Mouse (Mus musculus): ENCODE data around the gene Gm10670. TPM values are rescaled to one million over a fixed set of nuclear protein-coding genes. Genes with fewer than 3 reads are reported as not detected.

Gene Gm10670
- not detected for polyA plus RNA-seq (2014; fragmentation: Illumina TruSeq; extraction: RNeasy Lipid Tissue Mini Kit (QIAGEN cat#74804); ENCODE audit: low read depth, low replicate concordance)

GRCm38 (mm10) chr7:20474825-20475224 is at the start of gene Gm10670:
Gene Gm10670, minus strand, starts transcription at chr7:20474925.

DNA sequence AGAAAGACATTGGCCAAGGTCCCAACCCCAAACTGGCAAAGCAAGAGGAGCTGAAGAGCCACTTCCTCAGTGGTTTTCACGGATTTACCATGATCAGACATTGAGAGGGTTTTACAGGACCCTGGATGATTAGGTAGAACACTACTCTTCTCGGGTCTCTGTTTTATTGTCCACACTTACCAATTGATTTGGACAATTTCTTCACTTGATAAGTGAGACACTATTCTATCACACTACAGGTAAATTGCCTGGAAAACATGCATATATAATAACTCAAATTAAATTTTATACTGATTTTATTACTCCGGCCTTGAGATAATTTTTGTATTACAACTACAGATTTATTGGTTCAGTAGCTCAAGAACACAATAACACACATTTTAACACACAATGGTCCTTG is 35.7 kb upstream of the Gm10670 start, which contains the start of gene Vmn1r103:
Gene Vmn1r103 (minus strand): TSS at position 101 of the 400 bp plus-strand sequence.

DNA sequence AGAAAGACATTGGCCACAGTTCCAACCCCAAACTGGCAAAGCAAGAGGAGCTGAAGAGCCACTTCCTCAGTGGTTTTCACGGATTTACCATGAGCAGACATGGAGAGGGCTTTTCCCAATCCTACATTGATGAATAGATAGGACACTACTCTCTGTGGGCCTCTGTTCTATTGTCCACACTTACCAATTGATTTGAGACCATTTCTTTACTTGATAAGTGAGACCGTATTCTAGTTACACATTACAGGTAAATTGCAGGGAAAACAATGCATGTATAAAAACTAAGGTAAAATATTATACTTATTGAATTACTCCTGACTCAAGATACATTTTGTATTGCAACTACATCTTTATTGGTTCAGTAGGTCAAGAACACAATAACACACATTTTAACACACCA is 32.2 kb downstream of the Gm10670 start, which contains the start of gene Vmn1r101:
Gene Vmn1r101 (minus strand): TSS at position 101 of the 400 bp plus-strand sequence.

Other genes starting within 250 kb of the Gm10670 start
- not detected for gene Gm4498, start 241.1 kb downstream of the Gm10670 start, polyA plus RNA-seq (2014; fragmentation: Illumina TruSeq; extraction: RNeasy Lipid Tissue Mini Kit (QIAGEN cat#74804); ENCODE audit: low read depth, low replicate concordance)
- not detected for gene Gm5890, start 212.1 kb downstream of the Gm10670 start, polyA plus RNA-seq (2014; fragmentation: Illumina TruSeq; extraction: RNeasy Lipid Tissue Mini Kit (QIAGEN cat#74804); ENCODE audit: low read depth, low replicate concordance)
- gene Gm4133, start 140.9 kb downstream of the Gm10670 start, polyA plus RNA-seq (2014; fragmentation: Illumina TruSeq; extraction: RNeasy Lipid Tissue Mini Kit (QIAGEN cat#74804); ENCODE audit: low read depth, low replicate concordance) = not detected
- gene Gm5728, start 99.5 kb downstream of the Gm10670 start, polyA plus RNA-seq (2014; fragmentation: Illumina TruSeq; extraction: RNeasy Lipid Tissue Mini Kit (QIAGEN cat#74804); ENCODE audit: low read depth, low replicate concordance) = not detected
- not detected for gene Vmn1r100, start 57.0 kb downstream of the Gm10670 start, polyA plus RNA-seq (2014; fragmentation: Illumina TruSeq; extraction: RNeasy Lipid Tissue Mini Kit (QIAGEN cat#74804); ENCODE audit: low read depth, low replicate concordance)
- gene Vmn1r101, start 32.3 kb downstream of the Gm10670 start, polyA plus RNA-seq (2014; fragmentation: Illumina TruSeq; extraction: RNeasy Lipid Tissue Mini Kit (QIAGEN cat#74804); ENCODE audit: low read depth, low replicate concordance) = not detected
- gene Vmn1r103, start 35.6 kb upstream of the Gm10670 start, polyA plus RNA-seq (2014; fragmentation: Illumina TruSeq; extraction: RNeasy Lipid Tissue Mini Kit (QIAGEN cat#74804); ENCODE audit: low read depth, low replicate concordance) = not detected
- gene Vmn1r104, start 58.9 kb upstream of the Gm10670 start, polyA plus RNA-seq (2014; fragmentation: Illumina TruSeq; extraction: RNeasy Lipid Tissue Mini Kit (QIAGEN cat#74804); ENCODE audit: low read depth, low replicate concordance) = not detected
- not detected for gene Gm5726, start 70.8 kb upstream of the Gm10670 start, polyA plus RNA-seq (2014; fragmentation: Illumina TruSeq; extraction: RNeasy Lipid Tissue Mini Kit (QIAGEN cat#74804); ENCODE audit: low read depth, low replicate concordance)
- gene Gm4141, start 101.3 kb upstream of the Gm10670 start, polyA plus RNA-seq (2014; fragmentation: Illumina TruSeq; extraction: RNeasy Lipid Tissue Mini Kit (QIAGEN cat#74804); ENCODE audit: low read depth, low replicate concordance) = not detected
- not detected for gene Gm4513, start 124.1 kb upstream of the Gm10670 start, polyA plus RNA-seq (2014; fragmentation: Illumina TruSeq; extraction: RNeasy Lipid Tissue Mini Kit (QIAGEN cat#74804); ENCODE audit: low read depth, low replicate concordance)
- not detected for gene Vmn1r107, start 194.0 kb upstream of the Gm10670 start, polyA plus RNA-seq (2014; fragmentation: Illumina TruSeq; extraction: RNeasy Lipid Tissue Mini Kit (QIAGEN cat#74804); ENCODE audit: low read depth, low replicate concordance)
- not detected for gene Vmn1r111, start 228.3 kb upstream of the Gm10670 start, polyA plus RNA-seq (2014; fragmentation: Illumina TruSeq; extraction: RNeasy Lipid Tissue Mini Kit (QIAGEN cat#74804); ENCODE audit: low read depth, low replicate concordance)

Measured in sigmoid colon, adult 10 weeks (tissue).